Mouse (Mus musculus): ENCODE data around the gene Spaca4.

The Spaca4 gene

DNA sequence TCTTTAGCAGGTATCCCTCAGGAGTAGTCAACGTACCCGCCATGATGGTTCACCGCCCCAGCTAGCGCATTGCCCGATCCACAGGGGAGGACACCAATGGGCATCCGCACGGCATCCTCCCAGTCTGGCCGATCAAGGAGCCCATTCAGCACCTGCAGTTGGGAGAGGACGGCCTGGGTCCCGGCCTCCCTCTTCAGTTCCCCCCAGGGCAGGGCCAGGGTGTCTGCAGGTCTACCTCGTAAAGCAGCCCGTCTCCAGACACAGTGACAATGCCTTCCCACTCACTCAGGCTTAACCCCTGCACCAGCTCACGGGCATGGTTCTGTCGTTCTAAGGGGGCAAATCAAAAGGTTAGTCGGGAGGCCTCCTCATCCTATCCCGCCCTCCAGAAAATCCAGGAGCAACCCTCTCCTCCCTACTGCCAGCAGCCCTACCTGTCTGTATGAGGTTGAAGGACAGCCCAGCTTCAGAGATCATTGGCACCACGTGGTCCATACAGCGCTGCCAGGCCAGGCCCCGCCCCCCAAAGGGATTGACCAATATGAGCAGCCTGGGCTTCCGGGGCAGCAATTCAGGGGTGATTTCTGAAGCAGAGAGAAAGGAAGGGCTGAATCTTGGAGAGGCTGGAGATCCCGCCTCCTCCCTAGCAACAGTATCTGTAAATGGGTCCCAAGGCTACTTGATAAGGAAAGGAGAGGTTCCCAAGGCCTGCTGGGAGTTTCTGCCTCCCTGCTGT lies 13.4 kb downstream of the Spaca4 start:
- DNase-seq (ENCODE audit: low read depth, low spot score) = no peak

DNA sequence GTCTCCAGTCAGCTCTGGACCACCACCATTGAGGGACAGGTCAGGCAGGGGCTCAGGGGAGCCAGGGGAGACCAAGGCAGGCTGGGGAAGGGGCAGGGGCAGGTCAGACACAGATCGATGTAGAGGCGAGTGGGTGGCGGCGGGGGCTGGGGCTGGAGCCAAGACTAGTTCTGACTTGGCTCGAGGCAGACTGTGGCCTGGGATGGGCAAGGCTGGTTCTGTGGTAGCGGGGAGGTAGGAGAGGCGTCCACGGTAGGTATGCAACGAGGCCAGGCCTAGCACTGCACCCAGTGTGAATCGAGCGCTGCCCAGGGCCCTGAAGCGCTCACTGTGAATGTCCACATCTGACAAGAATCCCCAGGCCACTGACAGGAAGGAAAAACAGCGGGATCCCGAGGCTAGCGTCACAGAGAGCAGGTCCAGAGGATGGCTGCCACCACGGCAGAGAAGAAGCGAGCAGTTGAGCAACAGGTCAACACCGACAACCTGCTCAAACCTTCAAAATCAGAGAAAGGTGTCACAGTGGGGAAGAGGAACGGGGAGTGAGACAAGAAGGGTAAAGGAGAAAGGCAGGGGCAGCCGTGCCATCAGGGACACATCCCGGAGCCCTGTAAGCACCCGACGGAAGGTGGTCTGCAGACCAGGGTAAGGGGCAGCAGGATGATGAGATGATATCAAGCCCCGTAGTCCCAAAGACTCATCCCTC lies 14.1 kb downstream of the Spaca4 start:
- DNase-seq (ENCODE audit: low read depth, low spot score) = no peak

DNA sequence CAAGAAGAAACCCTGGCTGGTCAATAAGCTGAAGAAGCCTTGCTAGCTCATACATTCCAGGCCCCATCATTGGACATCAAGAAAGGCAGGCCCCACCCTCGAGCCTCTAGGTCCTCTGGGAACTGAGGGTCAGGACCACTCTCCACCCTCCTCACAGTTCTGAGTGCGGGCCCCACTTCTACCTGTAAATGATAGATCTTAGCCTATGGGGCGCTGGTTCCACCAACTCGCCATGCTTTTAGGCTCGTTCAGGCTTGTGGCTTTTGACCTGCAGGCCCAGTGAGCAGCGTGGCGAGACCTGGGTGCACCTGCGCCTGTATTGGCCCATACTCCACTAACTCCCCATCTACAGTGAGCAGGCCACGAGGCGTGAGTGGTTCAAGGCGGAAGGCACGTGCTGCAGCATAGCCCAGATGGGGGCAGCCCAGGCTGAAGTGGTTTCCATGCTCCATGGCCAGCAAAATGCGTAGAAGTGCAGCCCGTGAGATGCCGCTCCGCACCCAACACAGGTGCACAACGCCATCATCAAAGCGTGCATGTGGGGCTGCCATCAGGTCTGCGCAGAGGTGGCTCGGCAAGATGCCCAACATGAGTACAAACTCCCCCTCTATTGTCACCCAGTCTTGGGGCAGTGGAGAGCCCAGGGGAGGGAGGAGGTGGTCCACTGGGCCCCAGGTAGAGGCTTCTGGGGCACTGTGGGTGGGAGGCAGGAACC lies 15.0 kb downstream of the Spaca4 start:
- DNase-seq (ENCODE audit: low read depth, low spot score) = no peak

DNA sequence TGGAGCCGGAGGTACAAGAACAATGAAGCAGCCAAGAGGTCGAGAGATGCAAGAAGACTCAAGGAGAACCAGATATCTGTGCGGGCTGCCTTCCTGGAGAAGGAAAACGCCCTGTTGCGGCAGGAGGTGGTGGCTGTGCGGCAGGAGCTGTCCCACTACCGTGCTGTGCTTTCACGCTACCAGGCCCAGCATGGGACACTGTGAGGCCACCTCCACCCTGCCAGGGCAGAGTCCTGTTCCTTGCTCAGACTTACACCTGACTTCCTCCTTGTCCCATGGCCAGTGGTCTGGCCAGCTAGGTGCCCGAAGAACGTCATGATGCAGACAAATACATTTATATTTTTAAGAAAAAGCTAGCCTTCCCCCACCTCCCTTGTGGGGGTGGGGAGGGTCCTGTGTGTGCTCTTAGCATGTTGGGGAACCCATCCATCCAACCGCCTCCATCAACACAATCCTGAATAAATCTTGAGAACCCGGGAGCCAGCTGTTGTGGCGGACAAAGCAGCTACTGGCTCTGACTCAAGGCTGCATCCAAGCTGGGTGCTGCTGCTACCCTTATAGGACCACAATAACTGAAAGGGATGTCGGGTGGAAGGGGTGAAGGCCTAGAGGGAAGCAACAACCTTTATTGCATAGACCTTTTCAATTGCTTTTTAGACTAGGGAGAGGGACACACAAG lies 15.8 kb downstream of the Spaca4 start:
- no peak for DNase-seq (ENCODE audit: low read depth, low spot score)

DNA sequence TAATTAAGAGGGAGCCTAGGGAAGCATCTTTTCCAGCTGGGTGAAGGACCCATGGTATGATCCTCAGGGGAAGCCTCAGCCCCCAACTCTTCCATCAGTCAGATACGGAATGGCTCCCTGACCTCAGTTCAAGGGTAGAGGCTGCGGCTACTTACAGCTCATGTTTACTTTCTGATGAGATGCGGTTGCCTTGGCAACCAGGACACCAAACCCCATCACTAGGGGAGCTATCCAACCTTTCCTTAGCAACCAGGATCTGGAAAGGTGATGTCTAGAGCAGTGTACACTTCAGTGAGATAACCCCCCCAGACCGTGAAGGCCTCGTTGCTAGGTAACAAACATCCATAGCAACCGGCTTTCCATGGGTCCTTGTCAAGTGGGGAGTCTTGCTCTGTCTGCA lies 16.6 kb downstream of the Spaca4 start:
- DNase-seq (ENCODE audit: low read depth, low spot score) = peak; percentile 85

DNA sequence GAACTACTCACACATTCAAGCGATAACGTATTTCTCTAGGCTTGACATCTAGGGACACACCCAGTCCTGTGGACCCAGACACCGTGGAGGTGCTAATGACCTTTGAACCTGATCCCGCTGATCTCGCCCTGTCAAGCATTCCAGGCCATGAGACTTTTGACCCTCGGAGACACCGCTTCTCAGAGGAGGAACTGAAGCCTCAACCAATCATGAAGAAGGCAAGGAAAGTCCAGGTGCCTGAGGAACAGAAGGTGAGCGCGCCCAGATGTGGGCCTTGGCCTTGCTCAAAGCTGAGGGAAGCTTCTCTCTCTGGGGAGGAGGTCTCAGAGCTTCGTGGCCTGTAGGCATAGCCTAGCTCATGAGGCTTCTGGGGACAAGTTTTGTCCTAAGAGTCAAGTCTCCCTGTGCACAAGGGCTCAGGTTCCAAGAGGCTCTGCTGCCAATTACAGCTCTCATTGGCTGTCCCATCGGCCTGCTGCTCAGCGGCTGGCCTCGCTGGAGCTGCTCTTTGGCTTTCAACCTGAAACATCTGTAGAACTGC lies 17.3 kb downstream of the Spaca4 start:
- peak; percentile 61 for DNase-seq (ENCODE audit: low read depth, low spot score)

DNA sequence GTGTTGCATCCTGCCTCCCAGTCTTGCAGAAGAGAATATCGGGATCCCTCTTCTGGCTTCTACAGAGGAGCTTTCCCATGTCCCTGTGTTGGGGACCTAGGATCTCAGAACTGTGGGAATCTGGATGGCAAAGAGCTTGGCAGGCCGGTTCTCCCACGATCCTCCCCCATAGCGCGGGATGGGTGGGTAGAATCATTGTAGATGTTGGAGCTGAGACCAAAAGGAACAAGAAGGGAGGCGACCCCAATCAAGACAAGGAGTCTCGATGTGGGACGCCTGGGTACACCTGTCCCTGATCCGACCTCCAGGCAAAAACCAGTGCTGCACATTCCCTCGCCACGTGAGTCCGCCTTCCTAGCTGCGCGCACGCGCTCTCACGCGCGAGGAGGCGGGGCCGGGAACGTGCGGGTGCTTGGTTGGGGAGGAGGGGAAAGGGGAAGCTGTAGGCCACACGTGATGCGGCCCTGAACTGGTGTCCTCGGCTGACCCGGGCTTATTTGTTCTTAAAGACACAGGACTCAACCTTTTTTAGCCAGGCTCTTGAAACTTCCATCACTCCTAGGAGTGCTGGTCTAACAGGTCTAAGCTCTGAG lies 18.1 kb downstream of the Spaca4 start:
- peak; percentile 95 for DNase-seq (ENCODE audit: low read depth, low spot score)

DNA sequence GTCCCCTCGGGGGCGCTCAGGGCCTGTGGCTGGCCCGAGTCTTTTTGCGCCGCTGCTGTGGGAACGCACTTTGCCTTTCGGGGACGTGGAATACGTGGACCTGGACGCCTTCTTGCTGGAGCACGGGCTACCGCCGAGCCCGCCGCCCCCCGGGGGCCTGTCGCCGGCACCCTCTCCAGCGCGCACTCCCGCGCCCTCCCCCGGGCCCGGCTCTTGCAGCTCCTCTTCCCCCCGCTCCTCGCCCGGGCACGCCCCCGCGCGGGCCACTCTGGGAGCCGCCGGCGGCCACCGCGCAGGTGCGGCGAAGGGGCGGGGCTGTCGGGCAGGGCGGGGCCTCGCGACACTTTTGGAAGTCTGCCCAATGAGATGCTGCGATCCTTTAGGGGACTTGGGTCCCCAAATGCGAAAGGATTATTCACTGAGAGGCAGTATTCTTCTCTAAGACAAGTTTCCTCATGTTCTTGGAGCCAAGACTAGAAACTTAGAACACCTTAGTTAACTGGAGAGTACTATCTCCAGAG lies 18.8 kb downstream of the Spaca4 start:
- peak; percentile 75 for DNase-seq (ENCODE audit: low read depth, low spot score)

DNA sequence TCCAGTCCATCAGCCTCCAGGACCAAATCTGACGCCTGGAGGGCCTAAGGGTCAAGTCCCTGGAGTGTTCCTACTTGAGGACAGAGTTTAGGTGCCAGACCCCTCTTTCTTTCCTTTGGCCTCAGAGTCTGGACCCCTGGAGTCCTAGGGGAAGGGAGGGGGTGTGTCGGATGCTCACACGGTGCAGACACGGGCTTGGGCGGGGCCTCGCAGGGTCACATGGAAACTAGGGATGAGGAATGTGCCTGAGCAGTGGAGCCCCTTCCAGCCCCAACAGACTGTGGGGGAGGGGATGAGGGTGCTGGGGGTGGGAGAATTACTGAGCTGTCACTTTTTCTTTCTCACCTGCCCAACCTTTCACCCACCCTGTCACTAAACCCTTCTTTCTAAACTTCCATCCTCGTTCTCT lies 19.7 kb downstream of the Spaca4 start:
- DNase-seq (ENCODE audit: low read depth, low spot score) = peak; percentile 79

DNA sequence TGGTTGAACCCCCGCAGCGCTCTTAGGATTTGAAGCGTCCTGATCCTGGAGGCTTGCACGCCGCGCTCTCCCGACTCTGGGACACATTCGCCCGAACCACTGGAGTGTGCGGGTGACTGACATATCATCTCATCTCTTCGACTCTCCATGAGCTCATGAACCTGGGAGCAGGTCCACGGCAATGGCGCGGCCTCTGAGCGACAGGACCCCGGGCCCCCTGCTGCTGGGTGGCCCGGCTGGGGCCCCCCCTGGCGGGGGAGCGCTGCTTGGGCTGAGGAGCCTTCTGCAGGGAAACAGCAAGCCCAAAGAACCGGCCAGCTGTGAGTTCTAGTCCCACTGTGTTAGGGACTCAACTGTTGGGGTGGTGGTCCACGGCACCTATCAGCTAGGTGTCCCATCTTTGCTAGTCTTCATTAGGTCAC lies 20.2 kb downstream of the Spaca4 start:
- DNase-seq (ENCODE audit: low read depth, low spot score) = no peak

DNA sequence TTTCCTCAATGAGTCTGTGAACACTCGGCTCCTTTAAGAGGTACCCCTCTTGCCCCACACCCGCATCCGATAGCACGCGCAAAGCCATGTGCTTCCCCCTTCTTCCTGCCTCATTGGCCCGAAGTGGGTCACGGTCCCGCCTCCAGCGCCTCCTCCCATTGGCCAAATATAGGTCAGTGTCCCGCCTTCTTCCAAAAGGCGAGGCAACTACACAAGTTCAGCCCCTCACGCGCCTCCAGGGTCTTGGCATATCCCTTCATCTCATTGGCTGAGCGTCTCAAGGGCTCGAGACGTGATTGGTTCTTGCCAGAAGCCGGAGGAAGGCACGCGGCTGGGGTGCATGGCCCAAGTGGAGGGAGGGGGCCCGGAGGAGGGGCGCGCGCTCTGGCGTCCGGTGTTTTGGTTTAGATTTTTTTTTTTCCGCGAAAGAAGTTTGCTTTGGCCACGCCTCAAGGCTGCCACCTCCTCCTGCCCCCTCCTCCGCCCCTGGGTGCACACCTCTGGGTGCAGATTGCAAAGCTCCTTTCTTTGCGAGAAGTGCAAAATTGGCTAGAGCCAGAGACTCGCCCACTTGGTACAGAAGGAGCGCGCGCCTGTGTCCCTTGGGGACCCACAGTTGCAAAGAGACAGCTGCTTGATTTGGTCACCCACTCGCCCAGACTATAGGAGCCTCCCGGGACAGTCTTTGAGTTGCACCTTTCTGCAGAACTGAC lies 20.7 kb downstream of the Spaca4 start, which contains the start of gene Dbp:
TSS of gene Dbp (plus strand) at position 359 of the 713 bp plus-strand sequence.
- peak; percentile 99 for DNase-seq (ENCODE audit: low read depth, low spot score)

DNA sequence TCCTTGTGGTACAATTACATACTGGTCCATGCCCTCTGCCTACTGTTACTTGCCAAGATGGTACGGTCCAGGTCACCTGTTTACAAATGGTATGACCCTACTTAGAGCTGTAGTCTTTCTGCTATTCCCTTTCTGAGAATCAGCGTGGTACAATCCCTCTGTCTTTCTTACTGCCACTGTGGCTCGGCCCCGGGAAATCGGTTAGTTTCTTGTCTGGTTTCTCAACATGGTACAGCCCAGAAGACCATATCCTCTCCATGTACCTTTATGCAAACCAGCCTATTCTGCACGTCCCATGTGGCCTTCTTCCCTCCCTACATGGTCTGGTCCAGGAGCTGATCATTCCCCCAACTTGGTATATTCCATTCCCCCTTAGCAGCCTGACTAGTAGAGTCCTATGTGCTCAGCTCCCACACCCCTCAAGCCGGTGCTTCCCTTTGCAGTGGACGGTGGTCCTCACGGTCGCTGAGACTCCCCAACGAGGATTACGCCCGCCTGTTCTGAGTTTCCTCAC lies 21.5 kb downstream of the Spaca4 start:
- DNase-seq (ENCODE audit: low read depth, low spot score) = peak; percentile 69

DNA sequence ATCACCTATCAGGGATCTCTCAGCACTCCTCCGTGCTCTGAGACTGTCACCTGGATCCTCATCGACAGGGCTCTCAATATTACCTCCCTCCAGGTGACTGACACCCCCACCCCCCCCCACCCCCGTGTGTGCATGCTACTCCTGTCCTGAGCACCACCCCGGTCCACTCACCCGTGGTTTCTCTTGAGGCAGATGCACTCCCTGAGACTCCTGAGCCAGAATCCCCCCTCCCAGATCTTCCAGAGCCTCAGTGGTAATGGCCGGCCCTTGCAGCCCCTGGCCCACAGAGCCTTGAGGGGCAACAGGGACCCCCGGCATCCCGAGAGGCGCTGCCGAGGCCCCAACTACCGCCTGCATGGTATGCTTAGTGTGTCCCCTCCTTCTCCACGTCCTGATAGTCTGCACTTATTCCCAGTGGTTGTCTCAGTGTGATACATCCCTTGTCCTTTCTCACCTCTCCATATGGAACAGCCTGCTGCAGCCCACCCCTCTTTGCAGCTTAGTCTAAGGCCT lies 22.0 kb downstream of the Spaca4 start:
- DNase-seq (ENCODE audit: low read depth, low spot score) = no peak

DNA sequence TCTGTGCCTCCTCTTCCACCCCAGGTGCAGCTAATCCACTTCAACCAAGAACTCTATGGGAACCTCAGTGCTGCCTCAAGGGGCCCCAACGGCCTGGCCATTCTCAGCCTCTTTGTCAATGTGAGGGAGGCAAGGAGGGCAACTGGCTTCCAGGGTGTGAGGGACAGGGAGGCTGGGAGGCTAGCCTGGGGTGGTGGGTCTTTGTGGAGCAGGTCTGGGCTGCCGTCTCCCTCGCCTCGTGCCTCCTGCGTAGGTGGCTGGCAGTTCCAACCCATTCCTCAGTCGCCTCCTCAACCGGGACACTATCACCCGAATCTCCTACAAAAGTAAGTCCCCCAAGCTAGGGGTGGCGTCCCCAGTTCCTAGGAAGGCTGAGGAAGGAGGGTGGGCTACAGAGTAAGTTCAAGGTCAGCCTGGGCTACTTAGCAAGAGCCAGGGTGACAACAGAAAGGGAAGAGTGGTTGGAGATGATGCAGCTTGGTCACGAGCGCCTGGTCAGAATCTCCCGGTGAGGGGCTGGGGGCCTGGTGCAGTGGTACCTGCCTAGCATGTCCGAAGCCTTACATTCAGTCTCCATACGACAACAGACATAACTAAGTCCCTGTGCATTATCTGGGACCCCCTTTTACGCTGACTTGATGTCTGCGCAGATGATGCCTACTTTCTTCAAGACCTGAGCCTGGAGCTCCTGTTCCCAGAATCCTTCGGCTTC lies 22.6 kb downstream of the Spaca4 start:
- no peak for DNase-seq (ENCODE audit: low read depth, low spot score)

DNA sequence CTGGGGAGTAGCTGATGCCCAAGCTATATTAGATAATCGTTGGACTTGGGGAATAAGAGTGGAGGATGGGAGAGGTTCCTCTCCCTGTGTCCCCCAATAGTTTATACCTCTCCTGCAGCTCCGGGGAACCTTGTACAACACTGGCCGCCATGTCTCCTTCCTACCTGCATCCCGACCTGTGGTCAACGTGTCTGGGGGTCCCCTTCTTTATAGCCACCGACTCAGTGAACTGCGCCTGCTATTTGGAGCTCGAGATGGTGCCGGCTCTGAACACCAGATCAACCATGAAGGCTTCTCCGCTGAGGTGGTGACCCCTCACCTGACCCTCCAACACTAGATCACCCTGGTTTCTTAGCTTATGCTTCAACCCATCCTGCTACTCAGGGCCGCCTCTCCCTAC lies 23.3 kb downstream of the Spaca4 start:
- DNase-seq (ENCODE audit: low read depth, low spot score) = no peak

DNA sequence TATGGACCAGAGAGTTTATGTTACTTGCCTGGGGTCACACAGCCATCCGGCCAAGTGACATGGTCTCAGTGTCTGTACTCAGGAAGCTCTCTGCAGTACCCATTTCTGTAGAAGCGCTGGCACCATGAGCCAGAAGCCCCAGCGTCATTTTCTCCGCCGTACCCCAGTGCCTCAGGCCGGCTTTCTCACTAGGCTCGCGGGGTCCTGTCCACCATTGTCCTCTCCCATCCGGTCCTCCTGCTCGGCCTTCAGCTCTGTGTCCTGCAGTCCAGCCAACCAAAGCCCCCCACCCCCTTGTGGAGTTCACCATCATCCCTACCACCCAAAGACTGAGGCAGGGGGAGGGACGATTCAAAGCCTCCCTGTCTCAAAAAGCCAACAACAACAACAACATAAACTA lies 24.0 kb downstream of the Spaca4 start:
- no peak for DNase-seq (ENCODE audit: low read depth, low spot score)

DNA sequence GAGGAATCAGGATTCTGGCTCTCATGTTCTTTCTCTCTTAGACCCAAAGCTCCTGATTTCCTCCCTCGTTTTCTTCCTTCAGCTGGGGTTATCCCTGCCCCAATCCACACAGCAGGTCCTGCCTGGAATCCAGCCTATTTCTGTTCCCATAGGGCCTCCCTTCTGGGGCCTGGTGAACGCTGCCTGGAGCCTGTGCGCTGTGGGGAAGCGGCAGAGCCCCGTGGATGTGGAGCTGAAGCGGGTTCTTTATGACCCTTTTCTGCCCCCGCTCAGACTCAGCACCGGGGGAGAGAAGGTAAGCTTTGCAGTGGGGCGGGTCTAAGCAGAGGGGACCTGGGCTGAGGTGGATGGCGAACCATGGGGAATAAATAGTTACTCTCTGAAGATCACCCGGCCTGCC lies 24.5 kb downstream of the Spaca4 start:
- DNase-seq (ENCODE audit: low read depth, low spot score) = no peak

DNA sequence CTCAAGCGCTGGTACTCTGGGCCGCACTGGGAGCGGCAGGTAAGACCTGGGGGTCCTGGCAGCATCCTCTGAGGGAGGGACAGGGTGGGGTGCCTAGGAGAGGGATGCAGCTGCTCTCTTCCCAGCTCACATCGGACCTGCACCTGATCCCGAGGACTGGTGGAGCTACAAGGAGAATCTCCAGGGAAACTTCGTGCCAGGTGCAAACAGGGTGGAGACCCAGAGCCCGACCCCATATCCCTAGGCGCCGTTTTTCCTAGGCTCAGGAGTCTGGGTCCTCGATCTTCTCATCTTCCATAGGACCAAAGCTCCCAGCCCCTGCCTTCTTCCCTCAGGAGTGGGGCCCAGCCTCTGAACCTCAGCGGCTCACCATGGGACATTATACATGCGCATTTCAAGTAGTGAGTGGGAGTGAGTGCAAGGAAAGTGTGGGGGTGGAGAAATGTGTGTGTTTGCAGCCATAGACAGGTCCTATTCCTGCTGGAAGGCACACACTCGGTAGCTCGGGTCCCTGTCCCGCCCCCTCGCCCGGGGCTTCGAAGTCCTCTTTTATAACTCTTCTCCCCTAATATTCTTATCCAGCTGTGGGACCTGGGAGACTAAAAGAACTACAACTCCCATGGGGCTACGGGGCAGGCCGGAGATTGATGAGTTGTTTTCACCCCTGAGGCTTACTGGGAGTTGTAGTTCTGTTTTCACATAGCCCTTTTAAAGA lies 25.2 kb downstream of the Spaca4 start:
- peak; percentile 87 for DNase-seq (ENCODE audit: low read depth, low spot score)

Data from ES-CJ7 (cell line).